Mouse (Mus musculus) cerebellum, adult 2 months (tissue): ENCODE data around the gene Ptpru.

Experiments used
- CTCF ChIP-seq: fragments of 200-500 bp; IDR thresholded peaks from 2 replicates; pipeline ENCODE4 v1.5.1; 2011; ENCODE audit warnings: low read depth, mild to moderate bottlenecking, control low read depth, low read length, moderate library complexity, borderline replicate concordance; ENCODE audit not compliant: insufficient read depth
- POLR2A ChIP-seq: fragments of 200-500 bp; IDR thresholded peaks from 2 replicates; pipeline ENCODE4 v1.6.1; 2011; ENCODE audit warnings: low read length, control low read depth, borderline replicate concordance; ENCODE audit not compliant: insufficient read depth

DNA sequence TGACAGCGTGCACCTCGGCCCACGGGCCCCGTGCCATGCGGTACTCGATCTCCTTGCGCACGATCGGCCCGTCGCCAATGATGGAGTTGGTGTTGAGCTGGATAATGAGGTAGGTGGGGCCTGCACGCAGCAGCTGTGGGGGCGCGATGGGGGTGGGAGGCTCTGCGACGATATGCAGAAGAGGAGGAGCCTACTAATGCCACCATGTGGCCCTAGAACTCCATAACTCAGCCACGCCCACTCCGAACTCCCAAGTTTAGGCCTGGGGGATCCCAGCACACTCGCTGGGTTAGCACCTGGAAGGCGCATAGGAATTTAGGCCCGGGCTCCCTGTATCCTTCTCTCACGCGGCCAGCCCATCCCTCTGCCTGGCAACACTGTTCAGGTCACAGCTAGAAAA lies 19.2 kb downstream of the Ptpru start:
- no peak for TF ChIP-seq CTCF
- TF ChIP-seq POLR2A = no peak
